Mouse (Mus musculus): ENCODE results near the gene Igf2r.

Igf2r gene

GRCm38 (mm10) chr17:12749421-12750367, 19.8 kb downstream of the Igf2r start:
- no peak for DNase-seq

- no peak for DNase-seq
Observed at GRCm38 (mm10) chr17:12745761-12746160, 23.7 kb downstream of the Igf2r start.

GRCm38 (mm10) chr17:12744071-12744470, 25.4 kb downstream of the Igf2r start:
- no peak for DNase-seq

GRCm38 (mm10) chr17:12742151-12742908, 27.1 kb downstream of the Igf2r start:
- no peak for DNase-seq

- DNase-seq = peak; percentile 74
Observed at GRCm38 (mm10) chr17:12741218-12741968, 28.1 kb downstream of the Igf2r start.

- DNase-seq = no peak
Observed at GRCm38 (mm10) chr17:12740317-12740716, 29.1 kb downstream of the Igf2r start.

GRCm38 (mm10) chr17:12739516-12739915, 29.9 kb downstream of the Igf2r start:
- no peak for DNase-seq

- no peak for DNase-seq
Observed at GRCm38 (mm10) chr17:12737934-12738333, 31.5 kb downstream of the Igf2r start.

GRCm38 (mm10) chr17:12734205-12734857, 35.1 kb downstream of the Igf2r start:
- DNase-seq = no peak

- no peak for DNase-seq
Observed at GRCm38 (mm10) chr17:12733128-12733527, 36.3 kb downstream of the Igf2r start.

GRCm38 (mm10) chr17:12728536-12728935, 40.9 kb downstream of the Igf2r start:
- no peak for DNase-seq

GRCm38 (mm10) chr17:12727748-12728147, 41.7 kb downstream of the Igf2r start:
- DNase-seq = no peak

GRCm38 (mm10) chr17:12725871-12726270, 43.6 kb downstream of the Igf2r start:
- DNase-seq = peak; percentile 50

GRCm38 (mm10) chr17:12724767-12725744, 44.4 kb downstream of the Igf2r start:
- peak; percentile 38 for DNase-seq

- no peak for DNase-seq
Observed at GRCm38 (mm10) chr17:12723986-12724766, 45.3 kb downstream of the Igf2r start.

- DNase-seq = no peak
Observed at GRCm38 (mm10) chr17:12722622-12723021, 46.8 kb downstream of the Igf2r start.

- DNase-seq = no peak
Observed at GRCm38 (mm10) chr17:12721118-12721886, 48.2 kb downstream of the Igf2r start.

- no peak for DNase-seq
Observed at GRCm38 (mm10) chr17:12718251-12718650, 51.2 kb downstream of the Igf2r start.

GRCm38 (mm10) chr17:12717445-12717844, 52.0 kb downstream of the Igf2r start:
- DNase-seq = no peak

GRCm38 (mm10) chr17:12715032-12715431, 54.4 kb downstream of the Igf2r start:
- DNase-seq = no peak

Data from kidney, adult 18-20 months (tissue).